Mouse (Mus musculus) right cerebral cortex, postnatal 10 days (tissue): ENCODE measurements around the gene Hspg2.

Experiments
- DNase-seq, 2 experiments: peaks; one replicate each; pipeline ENCODE4 v3.0.0; 2021; ENCODE audit warnings: low spot score in 2 of 2

The Hspg2 gene

GRCm38 (mm10) chr4:137480191-137480992, 11.8 kb downstream of the Hspg2 start:
- DNase-seq = no peak

GRCm38 (mm10) chr4:137480993-137481340, 12.4 kb downstream of the Hspg2 start:
- no peak for DNase-seq

- no peak for DNase-seq
Observed at GRCm38 (mm10) chr4:137481381-137482030, 12.9 kb downstream of the Hspg2 start.

- no peak for DNase-seq
Observed at GRCm38 (mm10) chr4:137483871-137484270, 15.3 kb downstream of the Hspg2 start.

- DNase-seq = peak in 1 of 2 experiments; percentile 37
Observed at GRCm38 (mm10) chr4:137484586-137484985, 16.0 kb downstream of the Hspg2 start.

GRCm38 (mm10) chr4:137485258-137485960, 16.8 kb downstream of the Hspg2 start:
- DNase-seq = no peak

GRCm38 (mm10) chr4:137486081-137487014, 17.8 kb downstream of the Hspg2 start:
- DNase-seq = no peak

- no peak for DNase-seq
Observed at GRCm38 (mm10) chr4:137487286-137488000, 18.9 kb downstream of the Hspg2 start.

- no peak for DNase-seq
Observed at GRCm38 (mm10) chr4:137488038-137488437, 19.5 kb downstream of the Hspg2 start.

GRCm38 (mm10) chr4:137488571-137489303, 20.2 kb downstream of the Hspg2 start:
- DNase-seq = no peak

- no peak for DNase-seq
Observed at GRCm38 (mm10) chr4:137489996-137490395, 21.4 kb downstream of the Hspg2 start.

- no peak for DNase-seq
Observed at GRCm38 (mm10) chr4:137492563-137492962, 24.0 kb downstream of the Hspg2 start.

- no peak for DNase-seq
Observed at GRCm38 (mm10) chr4:137493187-137493586, 24.6 kb downstream of the Hspg2 start.

- DNase-seq = peak; percentile 47 to 62
Observed at GRCm38 (mm10) chr4:137494751-137495500, 26.4 kb downstream of the Hspg2 start.

- DNase-seq = no peak
Observed at GRCm38 (mm10) chr4:137495501-137496100, 27.0 kb downstream of the Hspg2 start.

GRCm38 (mm10) chr4:137497367-137497766, 28.8 kb downstream of the Hspg2 start:
- DNase-seq = no peak

- DNase-seq = no peak
Observed at GRCm38 (mm10) chr4:137497892-137498722, 29.5 kb downstream of the Hspg2 start.
